ENCODE assay signal across 12 mouse cellular contexts in genomic region chr11:58641638-58642358, GRCm38 (mm10). TPM values are rescaled to one million over a fixed set of nuclear protein-coding genes. Genes with fewer than 3 reads are reported as not detected.
DNase-seq lines count a peak whose midpoint lies in the region; ATAC-seq and TF ChIP-seq lines count a peak whose summit lies in the region.
"Had no signal": no experiment of that assay in that cellular context is flagged by ENCODE, and none has a peak within 500 bp of the region (broad histone marks: within the 10 kb centered on the region; RNA-seq: fewer than 3 reads in every experiment).

No protein-coding gene starts in this region.

- ATAC-seq in intestine, embryonic 15.5 days: peak; percentile 83; the same call in 1 of the 2 replicates
- no peak for ATAC-seq in intestine, postnatal 0 days
- peak; percentile 38; the same call in 1 of the 2 replicates for ATAC-seq in granulocyte monocyte progenitor cell, adult 5-6 weeks (replicated peaks; ENCODE audit: poor library complexity, severe bottlenecking)

- peaks cover 6% of the 10 kb centered on the region for H3K4me1 ChIP-seq in intestine, embryonic 15.5 days (replicated peaks)
- 0 out of 2 replicates have a peak, but pooled peaks cover 5% of the 10 kb centered on the region for H3K4me1 ChIP-seq in intestine, postnatal 0 days (replicated peaks; ENCODE audit: control insufficient read depth, insufficient read depth, low read length)

- peaks cover 7% of the 10 kb centered on the region for H3K27me3 ChIP-seq in intestine, embryonic 15.5 days (replicated peaks)
- H3K27me3 ChIP-seq in intestine, postnatal 0 days (replicated peaks; ENCODE audit: control insufficient read depth, insufficient read depth, low read length): peaks cover 51% of the 10 kb centered on the region

- H3K36me3 ChIP-seq in intestine, embryonic 15.5 days: no peaks in the 10 kb centered on the region
- no peaks in the 10 kb centered on the region for H3K36me3 ChIP-seq in intestine, postnatal 0 days (ENCODE audit: control insufficient read depth, insufficient read depth)
- H3K36me3 ChIP-seq: limb, embryonic 15.5 days had no signal

- 78% methylated on average over 13 of the region's 13 CpGs for WGBS in intestine, embryonic 15.5 days
- WGBS in intestine, postnatal 0 days: 79% methylated on average over 13 of the region's 13 CpGs

- H3K27ac ChIP-seq in intestine, embryonic 15.5 days: no peak overlapping the region
- no peak overlapping the region for H3K27ac ChIP-seq in intestine, postnatal 0 days (ENCODE audit: low read depth, low read length)
- H3K27ac ChIP-seq: limb, embryonic 15.5 days had no signal

- H3K4me3 ChIP-seq in intestine, embryonic 15.5 days (replicated peaks): no peak overlapping the region
- H3K4me3 ChIP-seq in intestine, postnatal 0 days (ENCODE audit: low read depth, low read length): no peak overlapping the region
- H3K4me3 ChIP-seq: limb, embryonic 15.5 days had no signal

- H3K4me2 ChIP-seq in intestine, embryonic 15.5 days (replicated peaks): no peak overlapping the region
- H3K4me2 ChIP-seq in intestine, postnatal 0 days (replicated peaks; ENCODE audit: low read depth): no peak overlapping the region
- H3K4me2 ChIP-seq: limb, embryonic 15.5 days had no signal

- no peak overlapping the region for H3K9ac ChIP-seq in intestine, embryonic 15.5 days
- no peak overlapping the region for H3K9ac ChIP-seq in intestine, postnatal 0 days (ENCODE audit: low read depth, low read length)
- H3K9ac ChIP-seq: limb, embryonic 15.5 days had no signal

- peak; percentile 22 for DNase-seq in brain, embryonic 14.5 days (ENCODE audit: low read depth)
- peak; percentile 67 to 86 for DNase-seq in spleen, postnatal 10 days (ENCODE audit: low spot score in 2 of 2)
- no peak for DNase-seq in urinary bladder, postnatal 25 days (ENCODE audit: low spot score)
- DNase-seq in frontal cortex, postnatal 25 days (ENCODE audit: low spot score in 2 of 2): no peak
- DNase-seq in right cerebral cortex, adult 2 months (ENCODE audit: low spot score in 2 of 2): no peak

- no peak for TF ChIP-seq CTCF in intestine, postnatal 0 days (IDR thresholded peaks at IDR 0.05; ENCODE audit: low read depth)
- no peak for TF ChIP-seq CTCF in brain, embryonic 14.5 days (IDR thresholded peaks at IDR 0.05; ENCODE audit: borderline replicate concordance, extremely low read depth, insufficient read depth, insufficient read length)

- no peak for TF ChIP-seq POLR2A in brain, embryonic 14.5 days (IDR thresholded peaks at IDR 0.05; ENCODE audit: borderline replicate concordance, extremely low read depth, insufficient read depth, insufficient read length, poor library complexity, severe bottlenecking)

- no peaks in the 10 kb centered on the region for H3K9me3 ChIP-seq in intestine, embryonic 15.5 days
- no peaks in the 10 kb centered on the region for H3K9me3 ChIP-seq in intestine, postnatal 0 days (ENCODE audit: control insufficient read depth)
- H3K9me3 ChIP-seq: limb, embryonic 15.5 days had no signal

RNA-seq across cellular contexts. Expression of gene Trim58, which starts 1.5 kb away (rescaled TPM):
- polyA plus RNA-seq in intestine, embryonic 15.5 days (2015; fragmentation: Nextera tagmentation; extraction: Ambion mirVana): 0.16 and 0.23 TPM in 2 replicates
- polyA plus RNA-seq in intestine, postnatal 0 days (2015; fragmentation: Nextera tagmentation; extraction: Ambion mirVana): not detected in 2 replicates
- 0.11 TPM in 1 of 2 replicates, not detected in the other for polyA plus RNA-seq in brain, embryonic 14.5 days (2012; rRNA removed)
- total RNA-seq in granulocyte monocyte progenitor cell, adult 5-6 weeks (2014; fragmentation: Nextera tagmentation): 1.4 and 1.6 TPM in 2 replicates
- total RNA-seq in granulocyte monocyte progenitor cell, adult 5-6 weeks (2017): 0.31 and 0.56 TPM in 2 replicates
- polyA plus RNA-seq: heart, embryonic 14.5 days; limb, embryonic 15.5 days had no signal

RNA-seq across cellular contexts. Expression of gene Olfr323, which starts 11.5 kb away (rescaled TPM):
- polyA plus RNA-seq in intestine, embryonic 15.5 days (2015; fragmentation: Nextera tagmentation; extraction: Ambion mirVana): not detected in 2 replicates
- polyA plus RNA-seq in intestine, postnatal 0 days (2015; fragmentation: Nextera tagmentation; extraction: Ambion mirVana): not detected in 2 replicates
- not detected in 2 replicates for polyA plus RNA-seq in brain, embryonic 14.5 days (2012; rRNA removed)
- not detected in 2 replicates for total RNA-seq in granulocyte monocyte progenitor cell, adult 5-6 weeks (2014; fragmentation: Nextera tagmentation)
- total RNA-seq in granulocyte monocyte progenitor cell, adult 5-6 weeks (2017): not detected in 2 replicates
- polyA plus RNA-seq: heart, embryonic 14.5 days; limb, embryonic 15.5 days; midbrain, embryonic 14.5 days had no signal

RNA-seq across cellular contexts. Expression of gene Olfr322, which starts 16.8 kb away (rescaled TPM):
- polyA plus RNA-seq in intestine, embryonic 15.5 days (2015; fragmentation: Nextera tagmentation; extraction: Ambion mirVana): not detected in 2 replicates
- polyA plus RNA-seq in intestine, postnatal 0 days (2015; fragmentation: Nextera tagmentation; extraction: Ambion mirVana): not detected in 2 replicates
- polyA plus RNA-seq in brain, embryonic 14.5 days (2012; rRNA removed): not detected in 2 replicates
- not detected in 2 replicates for total RNA-seq in granulocyte monocyte progenitor cell, adult 5-6 weeks (2014; fragmentation: Nextera tagmentation)
- not detected in 2 replicates for total RNA-seq in granulocyte monocyte progenitor cell, adult 5-6 weeks (2017)
- polyA plus RNA-seq: heart, embryonic 14.5 days; large intestine, adult 2 months; limb, embryonic 15.5 days; midbrain, embryonic 14.5 days had no signal

RNA-seq across cellular contexts. Expression of gene 2210407C18Rik, which starts 25.9 kb away (rescaled TPM):
- polyA plus RNA-seq in intestine, embryonic 15.5 days (2015; fragmentation: Nextera tagmentation; extraction: Ambion mirVana): 0.19 TPM in 1 of 2 replicates, not detected in the other
- 24.5 and 49.3 TPM in 2 replicates for polyA plus RNA-seq in intestine, postnatal 0 days (2015; fragmentation: Nextera tagmentation; extraction: Ambion mirVana)
- polyA plus RNA-seq in brain, embryonic 14.5 days (2012; rRNA removed): not detected in 2 replicates
- total RNA-seq in granulocyte monocyte progenitor cell, adult 5-6 weeks (2014; fragmentation: Nextera tagmentation): not detected in 2 replicates
- not detected in 2 replicates for total RNA-seq in granulocyte monocyte progenitor cell, adult 5-6 weeks (2017)
- polyA plus RNA-seq: heart, embryonic 14.5 days; limb, embryonic 15.5 days; midbrain, embryonic 14.5 days had no signal

RNA-seq across cellular contexts. Expression of gene Olfr320, which starts 39.1 kb away (rescaled TPM):
- not detected in 2 replicates for polyA plus RNA-seq in intestine, embryonic 15.5 days (2015; fragmentation: Nextera tagmentation; extraction: Ambion mirVana)
- polyA plus RNA-seq in intestine, postnatal 0 days (2015; fragmentation: Nextera tagmentation; extraction: Ambion mirVana): not detected in 2 replicates
- polyA plus RNA-seq in brain, embryonic 14.5 days (2012; rRNA removed): not detected in 2 replicates
- not detected in 2 replicates for total RNA-seq in granulocyte monocyte progenitor cell, adult 5-6 weeks (2014; fragmentation: Nextera tagmentation)
- not detected in 2 replicates for total RNA-seq in granulocyte monocyte progenitor cell, adult 5-6 weeks (2017)
- polyA plus RNA-seq: heart, embryonic 14.5 days; large intestine, adult 2 months; limb, embryonic 15.5 days; midbrain, embryonic 14.5 days had no signal

Comparison
In these comparisons a context has a peak if more than half of its experiments do, and no peak if none do; other contexts are left out.
1. DNase-seq: peak in brain, embryonic 14.5 days (single experiment) and spleen, postnatal 10 days (2 of 2); none in urinary bladder, postnatal 25 days (single experiment), frontal cortex, postnatal 25 days (0 of 2) and right cerebral cortex, adult 2 months (0 of 2).